Mouse (Mus musculus) lung, postnatal 36 days (tissue): ENCODE data around the gene Rad51ap1.

Source experiments
- DNase-seq: peaks from one replicate; pipeline ENCODE4 v3.0.0; 2022; ENCODE audit warnings: mixed read lengths

Rad51ap1 gene

DNA sequence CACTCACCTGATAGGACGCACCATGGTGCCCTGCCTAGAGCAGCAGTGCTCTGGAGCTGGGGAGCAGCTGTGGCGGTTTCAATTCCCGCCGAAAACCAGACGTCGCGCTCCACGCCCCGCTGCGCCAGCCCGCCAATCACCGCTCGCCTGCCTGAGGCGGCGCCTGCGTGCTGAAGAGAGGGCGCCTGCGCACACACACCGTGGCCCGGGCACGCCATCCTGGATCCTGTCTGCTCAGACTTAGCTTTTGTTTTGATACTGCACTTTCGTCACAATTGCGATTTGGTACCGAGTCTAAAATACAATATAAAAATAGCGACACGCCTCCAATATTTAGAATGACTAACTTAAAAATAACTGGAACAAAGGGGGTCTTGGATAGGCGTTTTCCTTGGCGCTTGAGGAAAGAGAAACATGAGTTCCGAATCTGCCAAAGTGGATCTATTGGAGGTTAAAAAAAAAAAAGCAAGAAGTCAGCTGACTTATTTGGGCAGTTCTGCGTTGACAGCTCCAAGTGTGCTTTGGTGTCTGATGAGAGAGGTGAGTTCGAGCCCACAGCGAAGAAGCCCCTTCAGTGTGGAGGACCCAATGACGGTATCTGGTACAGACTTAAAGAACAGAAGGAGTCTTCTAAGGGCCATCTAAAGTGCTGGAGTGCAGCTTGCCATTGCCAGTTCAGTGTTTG lies at the start of gene Rad51ap1, which contains the start of gene D6Wsu163e:
Gene Rad51ap1 (minus strand): TSS at position 101 of the 685 bp plus-strand sequence.
Gene D6Wsu163e (plus strand): TSS at position 476 of the 685 bp plus-strand sequence.
- DNase-seq, result peak; percentile 95

DNA sequence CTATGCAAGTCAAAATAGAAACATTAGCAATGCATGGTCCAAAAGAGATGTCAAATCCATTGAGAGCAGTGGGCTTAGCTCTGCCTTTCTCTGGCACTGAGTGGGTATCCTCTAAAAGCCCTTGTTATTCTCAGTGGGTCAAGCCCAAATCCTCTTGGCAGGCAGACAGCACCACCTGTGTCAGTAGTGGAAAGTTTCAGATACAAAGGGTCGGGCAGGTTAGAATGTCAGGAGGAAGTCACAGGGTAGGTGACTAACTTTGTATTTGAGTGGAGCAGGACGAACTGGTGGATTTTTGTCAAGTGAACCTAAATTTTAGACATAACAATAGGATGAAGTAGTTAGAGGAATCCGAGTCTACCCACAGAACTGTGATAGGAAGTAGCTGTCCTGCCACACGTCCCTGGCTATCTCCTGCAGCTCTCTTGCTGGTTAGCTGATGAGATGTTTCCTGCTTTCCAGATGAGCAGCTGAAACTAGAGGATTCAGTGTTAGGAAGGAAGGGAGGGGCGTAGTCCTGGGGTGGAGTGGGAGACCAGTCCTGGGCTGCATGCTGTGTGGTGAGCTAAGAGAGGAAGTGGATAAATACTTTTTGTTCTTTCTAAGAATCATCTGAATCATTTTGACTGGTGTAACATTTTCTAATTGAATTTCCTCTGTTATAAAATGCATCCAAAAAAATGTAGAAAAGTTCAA lies 42.3 kb upstream of the Rad51ap1 start:
- DNase-seq, result peak; percentile 6

DNA sequence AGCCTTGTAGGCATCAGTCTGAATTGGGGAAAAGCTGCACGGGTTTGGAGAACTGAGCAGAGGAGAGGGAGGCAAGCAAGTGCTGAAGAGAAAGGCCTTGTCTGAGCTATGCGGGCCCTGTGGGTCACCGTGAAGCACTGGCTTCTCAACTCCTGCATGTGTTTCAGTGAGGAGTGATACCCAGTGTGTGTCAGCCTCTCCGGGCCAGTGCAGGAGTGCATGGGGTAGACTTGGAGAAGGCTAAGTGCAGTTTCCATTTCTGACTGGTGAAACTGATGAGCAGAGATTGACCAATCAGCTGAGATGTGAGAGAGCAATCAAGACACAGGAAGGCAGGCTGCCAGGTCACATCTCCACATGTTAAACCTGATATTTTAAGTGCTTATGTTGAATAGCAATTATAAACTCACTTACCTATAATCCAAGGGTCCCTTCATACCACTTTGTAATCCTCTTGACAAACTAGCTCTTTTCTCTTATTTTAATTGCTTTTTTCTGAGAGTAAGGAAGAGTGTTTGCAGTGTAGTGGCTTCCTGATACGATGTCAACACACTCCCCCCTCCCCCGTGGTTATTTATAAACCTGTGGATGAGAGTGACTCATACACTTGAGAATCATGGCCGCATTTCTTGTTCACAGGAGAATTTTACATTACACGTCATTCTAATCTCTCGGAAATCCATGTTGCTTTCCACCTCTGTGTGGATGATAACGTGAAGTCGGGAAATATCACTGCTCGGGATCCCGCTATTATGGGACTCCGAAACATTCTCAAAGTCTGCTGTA lies 27.0 kb upstream of the Rad51ap1 start:
- no peak for DNase-seq

DNA sequence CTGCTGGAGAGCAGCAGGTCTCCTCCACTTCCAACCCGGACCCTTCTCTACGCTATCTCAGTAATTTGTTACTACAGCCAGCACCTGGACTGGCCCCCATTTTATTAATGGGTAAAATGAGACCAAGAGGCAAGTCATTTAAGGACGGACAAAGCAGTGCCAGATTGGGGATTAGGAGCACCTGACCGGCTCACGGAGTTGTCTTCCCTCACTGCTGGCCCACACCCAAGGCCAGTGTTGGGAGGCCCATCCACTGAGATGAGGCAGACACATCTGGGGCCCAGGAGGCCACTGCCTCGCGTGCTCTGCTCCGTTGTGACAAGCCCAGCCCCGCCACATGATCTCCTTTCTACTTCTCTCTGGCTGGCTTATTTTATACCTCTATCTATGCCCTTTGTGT lies 24.0 kb upstream of the Rad51ap1 start:
- DNase-seq, result no peak

DNA sequence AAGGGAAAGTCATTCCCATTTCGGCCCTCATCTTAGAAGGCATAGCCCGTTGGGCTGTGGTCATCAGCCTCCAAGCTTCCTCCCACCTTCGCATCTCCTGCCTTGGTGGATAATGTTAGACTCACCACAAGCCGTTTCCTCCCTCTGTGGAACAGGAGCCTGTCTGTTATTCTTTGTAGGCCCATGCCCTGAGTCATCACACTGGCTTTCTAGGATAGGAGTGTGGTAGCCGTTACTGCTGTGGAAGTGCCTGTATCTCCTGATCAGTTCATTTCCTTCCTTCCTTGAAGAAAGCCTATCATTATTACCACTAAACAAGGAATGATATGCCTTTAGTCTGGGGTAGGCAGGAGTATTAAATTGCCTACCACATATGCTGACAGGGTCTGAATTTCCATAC lies 23.3 kb upstream of the Rad51ap1 start:
- DNase-seq, result no peak

DNA sequence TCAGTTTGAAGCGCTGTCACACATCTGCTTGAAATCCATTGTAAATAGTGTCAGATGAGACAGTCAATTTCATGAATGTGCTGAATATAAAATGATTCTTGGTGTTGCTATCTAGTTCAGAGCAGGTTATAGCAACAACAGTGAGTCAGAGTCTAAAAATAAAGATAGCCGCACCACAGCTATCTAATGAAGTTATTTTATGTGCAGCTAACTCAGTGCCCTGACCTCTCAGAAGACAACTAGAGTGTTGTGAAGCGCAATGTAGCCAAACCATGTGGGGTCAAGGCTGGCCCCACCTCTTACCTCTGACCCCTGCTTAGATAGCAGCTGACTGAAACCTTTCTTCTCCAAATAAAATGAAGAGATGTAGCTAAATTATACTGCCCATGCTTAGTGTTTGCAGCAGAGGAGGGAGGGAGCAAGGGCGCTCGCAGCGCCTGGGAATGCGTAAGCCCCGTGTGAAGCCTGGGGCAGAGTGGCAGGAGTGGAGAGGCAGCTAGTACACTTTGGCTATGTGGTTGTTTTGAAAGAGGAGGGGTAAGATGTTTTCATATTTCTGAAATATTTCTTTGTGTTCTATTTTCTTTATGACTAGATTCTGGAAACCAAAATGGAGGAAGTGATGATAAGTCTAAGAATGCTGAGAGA lies 22.1 kb upstream of the Rad51ap1 start:
- no peak for DNase-seq

DNA sequence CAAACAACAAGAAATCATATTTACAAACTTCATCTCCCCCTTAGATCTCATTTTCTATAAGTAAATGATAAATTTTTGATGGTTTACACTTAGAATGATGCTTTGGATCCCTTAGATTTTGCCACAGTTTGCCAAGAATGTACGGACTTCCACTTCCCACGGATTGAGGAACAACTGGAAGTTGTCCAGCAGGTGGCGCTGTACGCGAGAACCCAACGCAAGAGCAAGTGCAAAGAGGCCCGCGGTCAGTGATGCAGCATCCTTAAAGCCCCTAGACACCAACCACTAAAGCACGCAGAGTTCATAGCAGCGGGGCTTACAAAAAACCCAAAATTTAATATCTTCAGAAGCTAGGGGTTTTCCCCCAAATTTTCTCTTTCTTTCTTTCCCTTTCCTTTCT lies 16.3 kb upstream of the Rad51ap1 start:
- DNase-seq, result peak; percentile 84

DNA sequence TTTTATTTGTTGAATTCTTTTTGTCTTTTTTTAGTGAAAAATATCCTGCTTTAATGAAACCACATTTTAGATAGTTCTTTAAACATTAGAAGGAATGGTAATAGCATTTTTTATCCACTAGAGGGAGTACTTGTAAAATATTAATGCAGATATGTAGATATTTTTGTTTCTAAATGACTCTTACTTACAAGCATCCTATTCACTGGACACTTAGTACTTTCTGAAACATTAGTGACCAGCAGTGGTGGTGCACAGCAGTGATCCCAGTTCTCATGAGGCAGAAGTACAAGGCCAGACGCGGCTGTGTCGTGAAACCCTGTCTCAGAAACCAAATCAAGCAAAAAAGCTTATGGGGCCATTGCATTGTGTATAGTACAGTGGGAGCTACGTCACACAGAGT lies 8.9 kb upstream of the Rad51ap1 start:
- DNase-seq, result no peak

DNA sequence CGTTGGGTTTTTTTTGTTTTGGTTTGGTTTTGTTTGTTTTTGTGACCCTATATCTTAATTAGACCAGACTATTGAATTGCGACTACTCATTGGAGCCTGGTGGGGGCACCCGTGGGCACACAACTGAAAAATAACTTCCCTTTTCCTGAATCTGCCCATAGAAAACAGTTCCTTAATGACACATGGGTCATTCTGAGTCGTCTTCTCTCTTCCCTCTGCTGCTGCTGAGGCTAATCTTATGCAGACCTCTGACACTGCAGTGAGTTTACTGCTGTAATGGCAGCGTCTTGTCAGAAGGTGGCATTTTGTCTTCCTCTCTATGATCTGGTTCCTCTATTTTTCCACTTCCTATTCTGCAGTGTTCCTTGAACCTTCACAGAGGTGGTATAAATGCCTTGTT lies 1.1 kb upstream of the Rad51ap1 start:
- DNase-seq, result peak; percentile 6

DNA sequence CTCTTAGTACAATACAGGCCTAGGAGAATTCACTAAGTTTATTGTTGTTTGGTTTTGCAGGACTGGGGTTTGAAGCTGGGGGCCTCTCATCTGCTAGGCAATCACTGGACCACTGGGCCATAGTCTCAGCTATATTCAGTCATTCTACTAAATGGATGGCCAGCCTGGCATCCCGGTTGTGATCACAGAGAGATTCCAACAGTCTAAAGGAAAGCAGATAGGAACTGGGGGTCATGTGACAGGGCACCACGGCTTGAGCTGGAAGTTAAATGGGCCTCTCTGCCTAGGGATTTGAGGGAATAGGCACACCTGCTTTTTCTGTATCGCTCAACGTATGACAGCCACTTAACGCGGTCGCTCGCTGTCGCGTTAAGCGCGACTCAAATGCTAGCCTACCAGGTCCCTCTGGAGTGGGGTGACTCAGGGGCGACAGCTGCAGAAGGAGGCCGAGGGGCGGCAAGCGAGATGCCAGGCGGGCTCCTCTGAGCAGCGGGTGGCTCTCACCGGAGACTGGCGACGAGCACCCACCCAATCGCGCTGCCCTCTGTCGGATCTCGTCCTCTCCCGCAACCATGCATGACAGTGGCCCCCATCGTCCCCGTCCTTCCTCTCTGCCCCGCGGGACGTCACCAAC lies 417 bp downstream of the Rad51ap1 start:
- no peak for DNase-seq

DNA sequence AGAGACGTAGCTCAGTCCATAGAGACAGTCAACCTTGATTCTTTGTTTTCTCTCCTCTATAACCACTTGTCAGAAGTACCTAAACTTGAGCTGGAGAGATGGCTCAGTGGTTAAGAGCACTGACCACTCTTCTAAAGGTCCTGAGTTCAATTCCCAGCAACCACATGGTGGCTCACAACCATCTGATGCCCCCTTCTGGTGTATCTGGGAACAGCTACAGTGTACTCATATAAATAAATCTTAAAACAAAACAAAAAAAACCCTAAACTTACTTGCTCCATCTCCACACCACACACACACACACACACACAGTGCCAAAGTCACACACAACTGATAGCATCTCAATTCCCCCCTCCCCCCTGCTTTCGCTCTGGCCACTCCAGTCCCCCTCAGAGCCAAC lies 1.3 kb downstream of the Rad51ap1 start:
- no peak for DNase-seq

DNA sequence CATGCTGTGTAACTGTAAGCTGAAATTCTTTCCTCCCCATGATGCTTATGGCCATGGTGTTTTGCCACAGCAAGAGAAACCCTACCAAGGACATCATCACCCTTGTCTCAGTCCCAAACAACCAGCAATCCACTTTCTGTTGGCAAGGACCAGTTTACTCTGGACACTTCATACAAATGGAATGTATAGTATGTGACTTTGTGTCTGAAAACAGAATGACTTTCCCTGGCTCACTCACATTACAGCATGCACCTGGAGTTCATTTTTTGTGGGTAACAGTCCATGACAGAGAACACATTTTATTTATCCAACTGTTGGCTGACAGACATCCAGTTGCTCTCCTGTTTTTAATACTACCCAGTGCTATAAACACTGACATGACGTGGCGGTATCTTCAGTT lies 6.5 kb downstream of the Rad51ap1 start:
- DNase-seq, result no peak

DNA sequence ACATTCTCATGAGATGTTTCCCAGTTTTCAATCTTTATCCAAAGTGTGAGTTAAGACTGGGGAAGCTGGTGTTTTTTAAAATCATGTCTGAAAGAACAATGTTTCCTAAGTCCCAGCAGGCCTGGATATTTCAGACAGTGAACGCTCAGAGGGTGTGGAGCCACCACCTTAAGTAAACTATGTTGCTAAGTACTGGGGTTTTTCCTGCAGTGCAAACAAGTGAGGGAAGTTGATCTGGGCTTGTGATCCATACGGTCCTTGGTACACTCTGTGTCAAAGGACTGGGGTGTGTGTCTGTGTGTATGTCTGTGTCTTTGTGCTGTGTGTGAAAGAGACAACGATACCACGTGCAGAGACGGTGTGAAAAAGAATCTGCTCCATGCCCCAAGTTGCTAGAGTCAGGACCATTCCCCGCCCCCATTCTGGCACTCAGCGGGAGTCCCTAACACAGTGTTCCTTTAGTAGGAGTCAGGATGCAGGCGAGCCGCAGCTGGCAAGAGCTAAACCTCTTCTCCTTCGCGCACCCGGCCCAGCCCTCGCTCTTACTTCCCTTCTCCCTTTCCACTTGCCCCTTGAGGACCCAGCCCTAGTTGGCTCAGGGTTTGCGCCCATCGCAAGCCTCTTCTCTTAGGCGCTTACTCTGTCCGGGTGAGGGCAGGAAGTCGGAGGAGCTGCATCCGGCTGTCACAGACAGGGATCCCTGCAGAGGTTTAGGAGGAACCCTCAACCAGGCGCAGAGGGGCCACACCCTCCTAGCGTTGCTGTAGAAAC lies 18.1 kb downstream of the Rad51ap1 start, which contains the start of gene Dyrk4:
Gene Dyrk4 (minus strand): TSS at position 729 of the 771 bp plus-strand sequence.
- peak; percentile 49 for DNase-seq

DNA sequence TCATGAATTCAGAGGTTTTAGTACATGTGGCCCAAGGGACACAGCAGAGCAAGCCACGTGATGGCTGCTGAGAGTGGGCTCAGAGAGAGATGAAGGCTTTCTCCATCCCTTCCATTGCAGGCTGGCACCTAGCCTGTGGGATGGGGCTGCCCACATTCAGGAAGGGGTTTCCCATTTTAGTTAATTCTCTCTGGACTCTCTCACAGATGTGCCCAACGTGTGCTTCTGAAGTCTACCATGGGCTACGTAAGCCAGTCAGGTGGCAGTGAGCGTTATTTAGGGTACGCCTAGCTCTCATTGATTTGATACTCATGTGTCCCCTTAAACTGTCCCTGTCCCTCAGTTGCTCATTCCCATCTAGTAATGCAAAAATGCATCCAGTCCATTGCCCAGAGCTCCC lies 24.5 kb downstream of the Rad51ap1 start:
- no peak for DNase-seq

DNA sequence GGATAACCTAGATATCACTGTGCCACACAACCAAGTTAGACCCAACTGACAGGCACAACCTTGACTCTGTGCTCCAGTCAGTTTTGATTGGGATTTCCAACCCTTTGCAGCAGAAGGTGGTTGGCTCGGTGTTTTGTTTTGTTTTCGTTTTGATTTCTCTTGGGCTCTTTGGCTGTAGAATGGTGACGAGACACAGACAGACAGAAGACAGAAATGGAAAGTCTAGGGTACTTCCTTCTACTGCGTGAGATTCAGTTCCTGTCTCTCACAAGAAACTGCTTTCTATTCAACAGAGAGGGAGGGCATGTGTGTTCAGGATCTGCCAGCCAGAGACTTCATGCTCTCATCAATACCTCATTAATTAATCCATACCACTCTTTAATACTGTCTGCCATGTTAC lies 28.7 kb downstream of the Rad51ap1 start:
- DNase-seq, result no peak

DNA sequence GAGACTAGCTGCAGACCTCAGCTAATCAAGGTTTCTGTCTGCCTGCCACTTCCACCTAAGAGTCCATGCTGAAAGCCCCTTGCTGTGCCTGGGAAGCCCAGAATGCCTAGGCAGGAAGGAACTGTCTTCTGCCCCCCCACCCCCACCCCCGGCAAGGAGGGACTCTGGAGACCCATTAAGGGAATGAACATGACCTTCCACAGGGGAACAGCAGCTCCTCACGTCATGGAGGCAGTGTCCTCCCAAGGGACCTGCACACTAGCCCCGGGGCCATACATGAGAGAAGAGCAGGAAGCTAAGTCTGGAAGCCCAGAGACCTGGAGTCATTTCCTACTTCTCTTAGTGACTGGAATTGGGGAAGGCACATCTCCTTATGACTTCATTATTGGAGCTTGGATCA lies 31.5 kb downstream of the Rad51ap1 start:
- DNase-seq, result no peak

DNA sequence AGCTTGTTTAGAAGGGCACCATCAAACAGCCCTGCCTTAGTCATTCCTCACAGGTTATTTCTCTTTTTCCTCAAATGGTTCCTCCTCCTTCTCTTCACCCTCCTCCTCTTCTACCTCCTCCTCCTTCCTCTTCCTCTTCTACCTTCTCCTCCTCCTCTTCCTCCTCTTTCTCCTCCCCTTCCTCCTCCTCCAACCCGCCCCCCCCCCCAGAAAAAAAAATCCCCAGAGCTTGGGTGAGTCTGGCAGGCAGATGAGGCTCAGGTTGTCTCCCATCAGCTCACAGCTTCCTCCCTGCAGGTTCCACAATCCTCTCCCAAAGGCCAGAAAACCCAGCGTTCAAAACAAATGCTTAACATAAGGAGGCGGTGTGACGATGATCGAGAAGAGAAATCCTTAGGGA lies 32.0 kb downstream of the Rad51ap1 start:
- DNase-seq, result no peak

DNA sequence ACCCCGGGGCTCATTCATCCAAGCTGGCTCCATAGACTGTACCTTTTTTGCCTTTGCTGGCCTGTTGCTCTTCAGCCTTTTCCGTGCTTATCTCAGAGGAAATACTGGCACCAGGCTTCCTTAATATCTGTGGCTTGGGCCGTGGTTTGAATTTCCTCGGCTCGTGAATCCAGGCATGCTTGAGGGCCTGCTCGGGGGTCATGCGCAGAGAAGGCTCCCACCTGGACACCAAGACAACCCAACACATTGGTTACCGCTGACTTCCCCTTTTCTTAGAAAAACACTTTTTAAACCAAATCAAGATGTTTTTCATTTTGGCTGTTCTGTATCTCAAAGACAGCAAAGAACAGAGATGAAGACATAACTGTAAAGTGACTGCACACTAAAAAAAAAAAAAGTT lies 62.3 kb downstream of the Rad51ap1 start:
- DNase-seq, result no peak
